Mouse (Mus musculus): ENCODE data around the gene Cbfa2t3. TPM values are rescaled to one million over a fixed set of nuclear protein-coding genes. Genes with fewer than 3 reads are reported as not detected.

Cbfa2t3 gene
- polyA plus RNA-seq, 1 experiment from 2014 or later, result 3.3 TPM

DNA sequence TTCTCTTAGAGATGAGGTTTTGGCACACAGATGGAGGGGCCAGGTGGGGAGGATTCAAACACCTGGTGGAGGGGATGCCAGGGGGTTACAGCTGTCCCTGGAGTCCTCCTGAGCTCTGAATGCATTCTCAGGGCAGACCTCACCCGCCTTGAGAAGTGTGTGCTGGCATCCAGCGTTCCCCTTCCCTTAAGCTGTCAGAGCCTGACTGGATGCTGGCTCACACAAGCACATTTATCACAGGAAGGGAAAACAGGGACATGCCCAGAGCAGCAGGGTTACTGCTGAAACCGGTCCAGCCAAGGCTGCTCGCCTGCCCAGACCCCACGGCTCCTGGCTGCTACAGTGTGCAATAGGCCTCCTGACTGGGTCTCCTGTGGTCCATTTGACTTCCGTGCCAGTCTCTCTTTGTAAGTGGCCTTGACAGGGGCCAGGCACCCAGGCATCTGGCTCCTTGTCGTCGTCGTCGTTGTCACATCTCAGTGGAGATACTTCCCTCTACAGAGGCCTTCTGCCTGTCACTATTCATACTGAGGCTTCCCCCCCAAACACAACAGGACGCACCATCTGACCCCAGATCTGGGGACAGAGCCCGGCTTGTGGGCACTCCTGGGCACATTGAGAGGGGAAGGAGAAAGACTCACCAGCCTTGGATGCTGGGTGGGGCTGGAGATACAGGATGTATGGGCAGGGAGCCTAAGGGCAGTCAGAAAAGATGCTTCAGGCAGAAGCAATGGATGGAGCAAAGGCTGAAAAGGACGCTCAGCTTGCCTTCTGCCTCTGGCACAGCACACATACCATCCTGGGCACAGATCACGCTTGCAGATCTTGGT, 22.1 kb upstream of the Cbfa2t3 start:
- H3K4me2 ChIP-seq (ENCODE audit: low read depth, severe bottlenecking), result no peak overlapping the region
- peaks cover 15% of the 10 kb centered on the region for H3K27me3 ChIP-seq (ENCODE audit: control insufficient read depth, insufficient read depth, low read length)
- no peaks in the 10 kb centered on the region for H3K9me3 ChIP-seq (ENCODE audit: control insufficient read depth, low read length)
- H3K36me3 ChIP-seq (ENCODE audit: control insufficient read depth, insufficient read depth, low read length), result no peaks in the 10 kb centered on the region
- H3K9ac ChIP-seq (ENCODE audit: low read length), result no peak overlapping the region
- H3K4me3 ChIP-seq (ENCODE audit: low read depth, low read length), result no peak overlapping the region
- WGBS, result 70% methylated on average over 14 of the region's 14 CpGs
- DNase-seq (ENCODE audit: low spot score) (no peak), ATAC-seq (ENCODE audit: insufficient number of reproducible peaks, low FRiP score, low TSS enrichment, low read depth) (no peak)
- peaks cover 8% of the 10 kb centered on the region; the same call in 1 of the 2 replicates for H3K4me1 ChIP-seq (ENCODE audit: control insufficient read depth, insufficient read depth, low read length)
- H3K27ac ChIP-seq (replicated peaks; ENCODE audit: low read depth, low read length), result no peak overlapping the region

DNA sequence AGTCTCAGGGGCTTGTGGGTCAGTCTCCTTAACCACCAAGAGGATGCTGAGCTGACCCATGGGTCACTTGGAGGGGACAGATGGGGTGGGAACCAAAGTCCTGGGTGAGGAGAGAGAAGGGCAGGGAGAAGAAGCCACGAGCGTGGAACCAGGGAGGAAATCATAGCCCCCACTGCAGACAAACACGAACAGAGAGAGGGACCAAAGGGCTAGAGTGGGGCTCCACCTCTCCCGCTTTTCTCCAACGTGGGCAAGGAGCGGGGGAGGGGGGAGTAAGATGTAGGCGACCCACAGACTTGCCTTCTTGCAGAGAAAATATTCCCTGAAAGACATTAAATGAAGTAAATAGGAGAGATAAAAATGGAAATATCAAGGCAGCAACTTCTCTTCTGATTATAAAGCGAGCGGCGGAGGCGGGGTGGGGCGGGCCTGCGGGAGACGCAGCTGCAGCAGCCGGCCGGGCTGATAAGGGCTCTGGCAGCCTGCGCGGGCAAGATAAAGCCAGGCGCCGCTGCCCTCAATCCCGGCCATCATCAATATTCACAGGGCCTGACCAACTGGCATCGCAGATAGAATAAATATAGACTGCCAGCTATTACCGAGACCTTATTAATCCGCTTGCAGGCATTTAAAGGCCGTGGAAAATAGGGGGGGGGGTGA, 21.3 kb upstream of the Cbfa2t3 start:
- H3K4me3 ChIP-seq (ENCODE audit: low read depth, low read length), result no peak overlapping the region

DNA sequence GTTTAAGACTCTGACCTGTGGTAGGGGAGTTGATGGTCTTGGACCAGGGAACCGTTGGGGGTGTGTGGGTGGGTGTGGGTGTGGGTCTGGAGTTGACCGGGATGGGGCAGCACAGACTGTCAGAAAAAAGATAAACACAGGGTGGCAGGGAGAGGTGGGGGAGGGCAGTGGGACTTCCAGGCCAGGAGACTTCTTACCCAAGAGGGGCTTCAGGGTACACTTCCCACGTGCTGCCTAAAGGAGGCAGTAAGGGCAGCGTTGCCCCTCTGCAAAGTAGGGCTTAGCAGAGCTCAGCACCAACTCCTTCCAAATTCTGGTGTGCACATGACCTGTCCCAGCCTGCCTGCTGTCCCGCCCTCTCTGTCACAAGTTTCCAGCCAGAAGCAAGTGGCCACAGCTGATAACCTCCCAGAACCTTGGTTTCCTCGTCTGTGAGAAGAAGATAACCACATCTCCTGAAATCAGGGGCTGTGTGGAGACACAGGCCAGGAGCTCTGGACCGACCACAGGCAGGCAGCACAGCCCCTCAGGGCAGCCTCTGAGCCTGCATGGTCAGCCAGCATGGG, 20.7 kb upstream of the Cbfa2t3 start:
- Histone ChIP-seq H3K4me3 (ENCODE audit: low read depth, low read length) (no peak overlapping the region), H3K36me3 (ENCODE audit: control insufficient read depth, insufficient read depth, low read length) (no peaks in the 10 kb centered on the region), H3K4me1 (ENCODE audit: control insufficient read depth, insufficient read depth, low read length) (peaks cover 8% of the 10 kb centered on the region; the same call in 1 of the 2 replicates), H3K9ac (ENCODE audit: low read length) (no peak overlapping the region), H3K9me3 (ENCODE audit: control insufficient read depth, low read length) (no peaks in the 10 kb centered on the region), H3K4me2 (ENCODE audit: low read depth, severe bottlenecking) (no peak overlapping the region), H3K27me3 (ENCODE audit: control insufficient read depth, insufficient read depth, low read length) (peaks cover 15% of the 10 kb centered on the region), H3K27ac (replicated peaks; ENCODE audit: low read depth, low read length) (no peak overlapping the region)
- DNase-seq (ENCODE audit: low spot score), result no peak
- no peak for ATAC-seq (ENCODE audit: insufficient number of reproducible peaks, low FRiP score, low TSS enrichment, low read depth)
- WGBS, result 32% methylated on average over 7 of the region's 7 CpGs

More for the DNA sequence above, 21.3 kb upstream of the Cbfa2t3 start:
- peak overlapping the region; percentile 31; the same call in 1 of the 2 replicates for H3K4me2 ChIP-seq (ENCODE audit: low read depth, severe bottlenecking)
- peaks cover 8% of the 10 kb centered on the region; the same call in 1 of the 2 replicates for H3K4me1 ChIP-seq (ENCODE audit: control insufficient read depth, insufficient read depth, low read length)
- ATAC-seq (ENCODE audit: insufficient number of reproducible peaks, low FRiP score, low TSS enrichment, low read depth) (no peak), DNase-seq (ENCODE audit: low spot score) (no peak)
- H3K9me3 ChIP-seq (ENCODE audit: control insufficient read depth, low read length), result no peaks in the 10 kb centered on the region
- peaks cover 15% of the 10 kb centered on the region for H3K27me3 ChIP-seq (ENCODE audit: control insufficient read depth, insufficient read depth, low read length)
- WGBS, result 17% methylated on average over 25 of the region's 25 CpGs
- H3K36me3 ChIP-seq (ENCODE audit: control insufficient read depth, insufficient read depth, low read length), result no peaks in the 10 kb centered on the region
- H3K27ac ChIP-seq (replicated peaks; ENCODE audit: low read depth, low read length), result no peak overlapping the region
- H3K9ac ChIP-seq (ENCODE audit: low read length), result no peak overlapping the region

DNA sequence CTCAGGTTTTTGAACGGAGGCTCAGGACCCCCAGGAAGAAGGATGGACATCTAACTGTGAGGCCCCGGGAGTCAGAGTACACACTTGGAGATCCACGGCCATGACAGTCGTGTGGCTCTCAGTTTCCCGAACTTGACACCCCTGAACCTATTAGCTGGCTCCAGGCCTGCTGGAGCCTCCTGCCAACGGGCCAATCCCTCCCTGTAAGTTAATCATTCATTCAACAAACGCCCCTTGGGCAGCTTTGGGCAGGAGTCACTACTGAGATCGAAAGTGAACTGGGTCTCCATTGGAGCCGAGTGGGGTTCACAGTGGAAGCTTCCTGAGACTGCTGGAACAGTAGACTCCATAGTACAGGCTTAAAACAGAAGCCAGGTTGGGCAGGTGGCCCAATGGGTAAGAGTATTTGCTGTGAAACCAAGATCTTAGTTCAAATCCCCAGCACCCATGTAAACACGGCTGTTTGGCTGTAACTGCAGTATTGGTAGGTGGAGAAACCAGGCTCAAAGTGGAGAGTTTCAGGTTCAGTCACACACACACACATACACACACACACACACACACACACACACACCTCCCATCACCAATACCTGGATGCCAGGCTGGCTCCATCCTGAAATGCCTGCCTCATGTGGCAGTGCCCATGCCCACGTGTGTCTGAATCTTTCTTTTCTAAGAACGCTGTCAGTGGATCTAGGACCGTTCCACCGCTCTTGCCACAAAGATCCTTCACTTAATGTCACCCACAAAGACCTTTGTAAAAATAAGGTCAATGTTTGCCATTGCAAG, 20.0 kb upstream of the Cbfa2t3 start:
- no peak overlapping the region for H3K4me2 ChIP-seq (ENCODE audit: low read depth, severe bottlenecking)
- H3K27ac ChIP-seq (replicated peaks; ENCODE audit: low read depth, low read length), result no peak overlapping the region
- peaks cover 8% of the 10 kb centered on the region; the same call in 1 of the 2 replicates for H3K4me1 ChIP-seq (ENCODE audit: control insufficient read depth, insufficient read depth, low read length)
- H3K36me3 ChIP-seq (ENCODE audit: control insufficient read depth, insufficient read depth, low read length), result no peaks in the 10 kb centered on the region
- ATAC-seq (ENCODE audit: insufficient number of reproducible peaks, low FRiP score, low TSS enrichment, low read depth) (no peak), DNase-seq (ENCODE audit: low spot score) (no peak)
- 86% methylated on average over 14 of the region's 14 CpGs for WGBS
- no peak overlapping the region for H3K9ac ChIP-seq (ENCODE audit: low read length)
- H3K27me3 ChIP-seq (ENCODE audit: control insufficient read depth, insufficient read depth, low read length), result peaks cover 15% of the 10 kb centered on the region
- H3K9me3 ChIP-seq (ENCODE audit: control insufficient read depth, low read length), result no peaks in the 10 kb centered on the region
- H3K4me3 ChIP-seq (ENCODE audit: low read depth, low read length), result no peak overlapping the region

DNA sequence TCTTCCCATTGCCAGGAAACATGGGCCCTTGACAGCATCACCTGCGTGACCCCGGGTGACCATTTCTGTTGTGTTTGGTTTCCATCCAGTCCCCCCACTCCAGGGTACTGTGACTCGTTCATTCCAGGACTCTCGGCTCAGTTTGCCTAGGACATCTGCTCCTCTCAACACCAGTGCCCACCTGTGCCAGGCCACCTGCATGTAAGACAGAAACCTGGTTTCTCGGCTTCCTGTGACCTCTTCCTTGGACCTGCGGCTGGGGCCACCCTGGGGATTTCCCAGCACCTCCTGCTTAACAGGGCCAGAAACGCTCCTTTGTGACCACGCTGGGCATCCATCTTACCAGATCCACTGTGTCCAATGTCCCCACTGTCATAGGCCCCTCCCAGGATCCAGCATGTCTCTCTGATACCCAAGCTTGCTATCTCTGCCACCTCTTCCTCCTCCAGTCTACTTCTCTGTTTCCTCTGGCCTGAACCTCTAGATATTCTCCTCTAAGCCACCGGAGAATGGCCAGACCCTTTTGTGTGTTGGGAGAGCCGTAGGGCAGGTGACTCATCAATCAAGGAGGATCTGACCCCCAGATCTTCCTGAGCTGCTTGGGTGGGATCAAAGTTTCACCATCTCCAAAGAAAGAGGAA, 19.1 kb upstream of the Cbfa2t3 start:
- no peak for DNase-seq (ENCODE audit: low spot score)
- Histone ChIP-seq H3K27ac (replicated peaks; ENCODE audit: low read depth, low read length) (no peak overlapping the region), H3K4me3 (ENCODE audit: low read depth, low read length) (no peak overlapping the region), H3K27me3 (ENCODE audit: control insufficient read depth, insufficient read depth, low read length) (peaks cover 15% of the 10 kb centered on the region), H3K4me1 (ENCODE audit: control insufficient read depth, insufficient read depth, low read length) (peaks cover 8% of the 10 kb centered on the region; the same call in 1 of the 2 replicates), H3K4me2 (ENCODE audit: low read depth, severe bottlenecking) (no peak overlapping the region), H3K9ac (ENCODE audit: low read length) (no peak overlapping the region), H3K9me3 (ENCODE audit: control insufficient read depth, low read length) (no peaks in the 10 kb centered on the region), H3K36me3 (ENCODE audit: control insufficient read depth, insufficient read depth, low read length) (no peaks in the 10 kb centered on the region)
- WGBS, result 83% methylated on average over 10 of the region's 10 CpGs
- no peak for ATAC-seq (ENCODE audit: insufficient number of reproducible peaks, low FRiP score, low TSS enrichment, low read depth)

DNA sequence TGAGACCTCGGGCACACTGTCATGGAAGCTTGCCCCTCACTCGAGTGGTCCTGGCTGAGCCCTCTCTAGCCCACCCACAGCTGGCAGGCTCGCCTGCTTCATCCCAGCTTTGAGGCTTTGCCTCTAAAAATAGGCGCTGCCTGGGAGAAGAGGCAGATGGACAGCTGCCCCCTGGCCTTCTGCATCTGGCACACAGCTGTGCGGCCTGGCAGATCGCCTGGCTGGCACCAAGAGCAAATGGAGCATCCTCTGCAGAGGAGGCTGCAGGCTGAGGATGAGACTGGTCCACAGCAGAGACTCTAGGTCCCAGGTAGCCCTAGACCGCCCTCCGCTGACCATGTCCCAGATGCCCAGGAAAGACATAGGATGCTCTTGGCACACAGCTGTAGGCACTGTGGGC, 17.7 kb upstream of the Cbfa2t3 start:
- Histone ChIP-seq H3K4me2 (ENCODE audit: low read depth, severe bottlenecking) (no peak overlapping the region), H3K9ac (ENCODE audit: low read length) (no peak overlapping the region), H3K36me3 (ENCODE audit: control insufficient read depth, insufficient read depth, low read length) (no peaks in the 10 kb centered on the region), H3K4me3 (ENCODE audit: low read depth, low read length) (no peak overlapping the region), H3K27ac (replicated peaks; ENCODE audit: low read depth, low read length) (no peak overlapping the region), H3K4me1 (ENCODE audit: control insufficient read depth, insufficient read depth, low read length) (peaks cover 8% of the 10 kb centered on the region; the same call in 1 of the 2 replicates), H3K9me3 (ENCODE audit: control insufficient read depth, low read length) (no peaks in the 10 kb centered on the region), H3K27me3 (ENCODE audit: control insufficient read depth, insufficient read depth, low read length) (peaks cover 15% of the 10 kb centered on the region)
- ATAC-seq (ENCODE audit: insufficient number of reproducible peaks, low FRiP score, low TSS enrichment, low read depth) (no peak), DNase-seq (ENCODE audit: low spot score) (no peak)
- WGBS, result 80% methylated on average over 8 of the region's 8 CpGs

DNA sequence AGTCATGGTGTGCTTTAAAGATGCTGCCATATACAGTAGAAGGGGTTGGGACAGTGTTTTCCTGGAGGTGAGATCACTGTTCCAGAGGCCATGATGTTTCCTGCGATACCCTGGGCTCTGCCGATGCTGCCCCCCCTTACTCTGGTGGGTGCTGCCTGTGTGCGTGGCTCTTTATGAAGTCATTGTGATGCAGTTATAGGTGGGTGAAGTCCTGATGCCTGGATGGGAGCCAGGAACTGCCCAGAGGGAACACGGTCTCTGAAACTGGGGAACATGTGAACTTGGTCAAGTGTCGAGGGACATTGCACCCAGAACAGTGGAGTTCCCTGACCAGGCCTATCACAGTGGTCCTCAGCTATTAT, 14.2 kb upstream of the Cbfa2t3 start:
- H3K4me2 ChIP-seq (ENCODE audit: low read depth, severe bottlenecking), result no peak overlapping the region
- H3K4me1 ChIP-seq (ENCODE audit: control insufficient read depth, insufficient read depth, low read length), result no peaks in the 10 kb centered on the region
- 90% methylated on average over 5 of the region's 5 CpGs for WGBS
- no peaks in the 10 kb centered on the region for H3K36me3 ChIP-seq (ENCODE audit: control insufficient read depth, insufficient read depth, low read length)
- DNase-seq (ENCODE audit: low spot score) (no peak), ATAC-seq (ENCODE audit: insufficient number of reproducible peaks, low FRiP score, low TSS enrichment, low read depth) (no peak)
- no peak overlapping the region for H3K9ac ChIP-seq (ENCODE audit: low read length)
- no peaks in the 10 kb centered on the region for H3K9me3 ChIP-seq (ENCODE audit: control insufficient read depth, low read length)
- no peak overlapping the region for H3K27ac ChIP-seq (replicated peaks; ENCODE audit: low read depth, low read length)
- H3K27me3 ChIP-seq (ENCODE audit: control insufficient read depth, insufficient read depth, low read length), result no peaks in the 10 kb centered on the region
- no peak overlapping the region for H3K4me3 ChIP-seq (ENCODE audit: low read depth, low read length)

Measured in limb, embryonic 11.5 days (tissue).